Mouse (Mus musculus): ENCODE data around the gene Ostm1.

The Ostm1 gene

DNA sequence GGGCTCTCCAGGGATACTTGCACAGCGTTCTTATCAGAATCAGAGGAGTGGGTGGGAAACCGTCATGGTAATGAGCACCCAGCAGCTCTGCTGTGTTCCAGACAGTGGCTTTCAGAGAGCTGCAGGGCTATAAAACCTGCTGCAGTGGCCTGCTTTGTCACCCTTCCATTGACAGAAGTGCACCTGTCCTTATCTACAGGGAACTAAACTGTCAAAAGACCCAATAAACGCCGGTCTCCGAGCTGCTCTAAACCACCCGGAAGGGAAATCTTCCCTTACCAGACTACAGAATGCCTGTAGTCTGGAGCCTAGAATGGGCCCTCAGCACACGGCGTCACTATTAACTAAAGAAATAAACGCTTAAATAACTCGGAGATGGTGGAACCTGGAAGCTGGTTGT lies 168.2 kb downstream of the Ostm1 start:
- DNase-seq (ENCODE audit: low read depth, low spot score) = no peak
